Mouse (Mus musculus) ES-E14 (cell line): ENCODE measurements around the gene Cpxm2.

ENCODE experiments used
- MAFK ChIP-seq: IDR thresholded peaks from 2 replicates; pipeline ENCODE4 v1.6.1; 2014; ENCODE audit warnings: mild to moderate bottlenecking, low read depth, low read length, inconsistent platforms; ENCODE audit not compliant: insufficient read depth
- ZC3H11A ChIP-seq: IDR thresholded peaks from 2 replicates; pipeline ENCODE4 v1.6.1; 2012; ENCODE audit warnings: low read depth, mild to moderate bottlenecking, inconsistent platforms, low read length, borderline replicate concordance
- ZNF384 ChIP-seq: IDR thresholded peaks from 2 replicates; pipeline ENCODE4 v1.6.1; 2012; ENCODE audit warnings: low read depth, low read length, inconsistent platforms

GRCm38 (mm10) chr7:131992873-131993272 is 161.7 kb downstream of the Cpxm2 start:
- no peak for TF ChIP-seq ZC3H11A
- TF ChIP-seq MAFK: no peak
- no peak for TF ChIP-seq ZNF384
